Mouse (Mus musculus): Measurements from ENCODE around the gene Sema3a. TPM values are rescaled to one million over a fixed set of nuclear protein-coding genes. Genes with fewer than 3 reads are reported as not detected.

Gene Sema3a
- polyA plus RNA-seq, 1 experiment = 7.2 TPM

GRCm38 (mm10) chr5:13327281-13327680, 202.1 kb downstream of the Sema3a start:
- Histone ChIP-seq H3K4me3 (replicated peaks; ENCODE audit: insufficient read depth, low read depth, low read length) (no peak overlapping the region), H3K27me3 (ENCODE audit: control insufficient read depth, insufficient read depth, low read length) (no peaks in the 10 kb centered on the region), H3K27ac (ENCODE audit: insufficient read depth, low read length) (no peak overlapping the region), H3K4me1 (ENCODE audit: control insufficient read depth, insufficient read depth, low read length) (no peaks in the 10 kb centered on the region)
- TF ChIP-seq CTCF (IDR thresholded peaks at IDR 0.05; ENCODE audit: borderline replicate concordance, insufficient read depth, low read depth, low read length) = no peak
- TF ChIP-seq POLR2A (IDR thresholded peaks at IDR 0.05; ENCODE audit: borderline replicate concordance, insufficient read depth, low read length) = no peak
- no peak for DNase-seq
- WGBS = 21% methylated on average over 5 of the region's 5 CpGs

GRCm38 (mm10) chr5:13331412-13331811, 206.2 kb downstream of the Sema3a start:
- WGBS = 64% methylated on average over 2 of the region's 2 CpGs
- Histone ChIP-seq H3K27me3 (ENCODE audit: control insufficient read depth, insufficient read depth, low read length) (no peaks in the 10 kb centered on the region), H3K4me3 (replicated peaks; ENCODE audit: insufficient read depth, low read depth, low read length) (no peak overlapping the region), H3K27ac (ENCODE audit: insufficient read depth, low read length) (no peak overlapping the region), H3K4me1 (ENCODE audit: control insufficient read depth, insufficient read depth, low read length) (no peaks in the 10 kb centered on the region)
- TF ChIP-seq POLR2A (IDR thresholded peaks at IDR 0.05; ENCODE audit: borderline replicate concordance, insufficient read depth, low read length) = no peak
- TF ChIP-seq CTCF (IDR thresholded peaks at IDR 0.05; ENCODE audit: borderline replicate concordance, insufficient read depth, low read depth, low read length) = no peak
- no peak for DNase-seq

DNA sequence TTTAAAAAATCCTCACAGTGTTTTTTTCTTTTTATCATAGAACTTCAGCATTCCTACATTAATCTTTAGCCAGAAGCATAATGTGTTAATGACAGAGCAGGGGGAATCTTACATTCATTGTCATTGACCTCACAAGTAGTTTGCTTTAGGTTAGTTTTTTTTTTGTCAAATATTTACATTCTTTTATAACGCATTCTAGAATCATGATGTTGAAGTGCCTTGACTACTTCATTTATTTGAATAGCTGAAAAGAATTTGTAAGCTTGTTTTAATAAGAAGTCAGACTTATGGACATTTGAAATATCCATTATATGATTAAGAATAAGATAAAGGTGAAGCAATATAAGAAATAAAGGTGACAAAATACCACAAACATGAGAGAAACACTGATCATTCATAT, 212.5 kb downstream of the Sema3a start:
- Histone ChIP-seq H3K27me3 (ENCODE audit: control insufficient read depth, insufficient read depth, low read length) (no peaks in the 10 kb centered on the region), H3K27ac (ENCODE audit: insufficient read depth, low read length) (no peak overlapping the region), H3K4me3 (replicated peaks; ENCODE audit: insufficient read depth, low read depth, low read length) (no peak overlapping the region), H3K4me1 (ENCODE audit: control insufficient read depth, insufficient read depth, low read length) (no peaks in the 10 kb centered on the region)
- DNase-seq = no peak
- WGBS = 93% methylated on average over 1 of the region's 1 CpGs
- TF ChIP-seq CTCF (IDR thresholded peaks at IDR 0.05; ENCODE audit: borderline replicate concordance, insufficient read depth, low read depth, low read length) = no peak
- TF ChIP-seq POLR2A (IDR thresholded peaks at IDR 0.05; ENCODE audit: borderline replicate concordance, insufficient read depth, low read length) = no peak

DNA sequence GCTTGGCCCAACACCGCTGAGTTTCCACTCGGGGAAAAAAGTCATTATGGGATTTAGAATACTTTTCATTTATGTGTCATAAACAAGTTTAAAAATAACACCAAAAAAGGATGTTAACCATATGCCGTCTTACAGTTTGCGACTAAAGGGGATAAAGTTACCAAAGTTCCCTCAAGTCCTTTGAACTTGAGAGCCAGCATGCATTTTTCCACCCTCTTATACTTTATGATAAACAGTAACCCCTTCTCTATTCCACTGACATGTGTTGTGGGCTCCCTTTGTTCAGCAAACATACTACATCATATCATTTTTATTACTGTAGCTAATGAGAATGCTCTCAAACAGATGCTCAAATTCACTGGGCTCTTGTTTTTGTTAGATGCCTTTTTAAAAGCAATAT, 221.9 kb downstream of the Sema3a start:
- 91% methylated on average over 4 of the region's 4 CpGs for WGBS
- H3K4me3 ChIP-seq (replicated peaks; ENCODE audit: insufficient read depth, low read depth, low read length) = no peak overlapping the region
- H3K4me1 ChIP-seq (ENCODE audit: control insufficient read depth, insufficient read depth, low read length) = no peaks in the 10 kb centered on the region
- H3K27ac ChIP-seq (ENCODE audit: insufficient read depth, low read length) = no peak overlapping the region
- H3K27me3 ChIP-seq (ENCODE audit: control insufficient read depth, insufficient read depth, low read length) = no peaks in the 10 kb centered on the region
- TF ChIP-seq POLR2A (IDR thresholded peaks at IDR 0.05; ENCODE audit: borderline replicate concordance, insufficient read depth, low read length) = no peak
- no peak for TF ChIP-seq CTCF (IDR thresholded peaks at IDR 0.05; ENCODE audit: borderline replicate concordance, insufficient read depth, low read depth, low read length)
- no peak for DNase-seq

GRCm38 (mm10) chr5:13351611-13352010, 226.4 kb downstream of the Sema3a start:
- Histone ChIP-seq H3K27ac (ENCODE audit: insufficient read depth, low read length) (no peak overlapping the region), H3K4me3 (replicated peaks; ENCODE audit: insufficient read depth, low read depth, low read length) (no peak overlapping the region), H3K27me3 (ENCODE audit: control insufficient read depth, insufficient read depth, low read length) (no peaks in the 10 kb centered on the region), H3K4me1 (ENCODE audit: control insufficient read depth, insufficient read depth, low read length) (no peaks in the 10 kb centered on the region)
- DNase-seq = no peak
- no peak for TF ChIP-seq POLR2A (IDR thresholded peaks at IDR 0.05; ENCODE audit: borderline replicate concordance, insufficient read depth, low read length)
- TF ChIP-seq CTCF (IDR thresholded peaks at IDR 0.05; ENCODE audit: borderline replicate concordance, insufficient read depth, low read depth, low read length) = no peak
- 30% methylated on average over 4 of the region's 4 CpGs for WGBS

DNA sequence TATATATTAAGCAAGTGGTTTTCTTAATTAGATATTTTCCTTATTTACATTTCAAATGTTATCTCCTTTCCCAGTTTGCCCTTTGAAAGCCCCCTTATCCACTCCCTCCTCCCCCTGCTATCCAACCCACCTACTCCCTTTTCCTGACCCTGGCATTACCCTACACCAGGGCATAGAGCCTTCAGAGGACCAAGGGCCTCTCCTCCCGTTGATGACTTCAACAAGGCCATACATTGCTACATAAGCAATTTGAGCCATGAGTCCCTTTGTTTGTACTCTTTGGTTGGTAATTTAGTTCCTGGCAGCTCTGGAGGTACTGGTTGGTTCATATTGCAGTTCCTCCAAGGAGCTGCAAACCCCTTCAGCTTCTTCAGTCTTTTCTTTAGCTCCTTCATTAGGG, 227.8 kb downstream of the Sema3a start:
- no peaks in the 10 kb centered on the region for H3K4me1 ChIP-seq (ENCODE audit: control insufficient read depth, insufficient read depth, low read length)
- H3K4me3 ChIP-seq (replicated peaks; ENCODE audit: insufficient read depth, low read depth, low read length) = no peak overlapping the region
- H3K27me3 ChIP-seq (ENCODE audit: control insufficient read depth, insufficient read depth, low read length) = no peaks in the 10 kb centered on the region
- no peak for DNase-seq
- TF ChIP-seq POLR2A (IDR thresholded peaks at IDR 0.05; ENCODE audit: borderline replicate concordance, insufficient read depth, low read length) (no peak), CTCF (IDR thresholded peaks at IDR 0.05; ENCODE audit: borderline replicate concordance, insufficient read depth, low read depth, low read length) (no peak)
- WGBS = 63% methylated on average over 1 of the region's 1 CpGs
- no peak overlapping the region for H3K27ac ChIP-seq (ENCODE audit: insufficient read depth, low read length)

DNA sequence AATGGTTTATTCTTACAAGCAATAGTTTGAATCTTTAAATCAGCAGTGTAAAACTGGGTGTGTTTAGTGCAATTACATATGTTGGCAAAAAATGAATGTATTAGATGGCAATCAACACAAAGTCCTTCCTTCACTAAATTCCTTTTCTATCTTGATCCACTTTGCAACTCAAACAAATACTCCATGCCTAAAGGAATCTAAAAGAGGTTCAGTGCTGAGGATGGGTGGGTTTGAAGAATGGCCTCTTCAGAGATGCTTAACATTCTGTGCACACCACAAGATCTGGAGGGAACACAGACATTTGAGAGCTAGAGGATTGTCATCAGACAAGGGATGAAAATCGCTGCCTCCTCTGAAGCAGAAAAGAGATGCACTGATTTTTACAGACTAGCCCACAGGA, 228.3 kb downstream of the Sema3a start:
- Histone ChIP-seq H3K27me3 (ENCODE audit: control insufficient read depth, insufficient read depth, low read length) (no peaks in the 10 kb centered on the region), H3K4me3 (replicated peaks; ENCODE audit: insufficient read depth, low read depth, low read length) (no peak overlapping the region), H3K27ac (ENCODE audit: insufficient read depth, low read length) (no peak overlapping the region), H3K4me1 (ENCODE audit: control insufficient read depth, insufficient read depth, low read length) (no peaks in the 10 kb centered on the region)
- TF ChIP-seq POLR2A (IDR thresholded peaks at IDR 0.05; ENCODE audit: borderline replicate concordance, insufficient read depth, low read length) = no peak
- no peak for TF ChIP-seq CTCF (IDR thresholded peaks at IDR 0.05; ENCODE audit: borderline replicate concordance, insufficient read depth, low read depth, low read length)
- 58% methylated on average over 1 of the region's 1 CpGs for WGBS
- DNase-seq = no peak

- no peaks in the 10 kb centered on the region for H3K27me3 ChIP-seq (ENCODE audit: control insufficient read depth, insufficient read depth, low read length)
- DNase-seq = no peak
- no peak overlapping the region for H3K4me3 ChIP-seq (replicated peaks; ENCODE audit: insufficient read depth, low read depth, low read length)
- H3K27ac ChIP-seq (ENCODE audit: insufficient read depth, low read length) = no peak overlapping the region
- WGBS = 100% methylated on average over 1 of the region's 1 CpGs
- no peak for TF ChIP-seq CTCF (IDR thresholded peaks at IDR 0.05; ENCODE audit: borderline replicate concordance, insufficient read depth, low read depth, low read length)
- no peak for TF ChIP-seq POLR2A (IDR thresholded peaks at IDR 0.05; ENCODE audit: borderline replicate concordance, insufficient read depth, low read length)
- H3K4me1 ChIP-seq (ENCODE audit: control insufficient read depth, insufficient read depth, low read length) = no peaks in the 10 kb centered on the region
Observed at GRCm38 (mm10) chr5:13354913-13355312, 229.7 kb downstream of the Sema3a start.

All from cerebellum, adult 2 months (tissue).